Mouse (Mus musculus) embryonic facial prominence, embryonic 11.5 days (tissue): Measurements from ENCODE around the gene Taok3. TPM values are rescaled to one million over a fixed set of nuclear protein-coding genes. Genes with fewer than 3 reads are reported as not detected.

Experiments used
- ATAC-seq: fragments of 200-750 bp; cut with Nextera tagmentation; replicated peaks from 2 replicates; pipeline ENCODE4 v1.8.0; 2017; ENCODE audit warnings: low read depth; ENCODE audit not compliant: insufficient number of reproducible peaks, low FRiP score, low TSS enrichment
- DNase-seq: peaks from one replicate; pipeline ENCODE4 v3.0.0-alpha.2; 2015; ENCODE audit warnings: low spot score
- H3K27ac ChIP-seq: fragments of 300-500 bp; sonication (generic); replicated peaks from 2 replicates; pipeline ENCODE4 v1.5.1; 2014; ENCODE audit warnings: mild to moderate bottlenecking, low read depth, low read length, control low read depth
- H3K27me3 ChIP-seq: fragments of 300-500 bp; sonication (generic); 2 replicates; pipeline ENCODE4 v1.6.1; 2014; ENCODE audit warnings: mild to moderate bottlenecking, low read length, moderate library complexity, mixed read lengths; ENCODE audit not compliant: control insufficient read depth, insufficient read depth
- H3K36me3 ChIP-seq: fragments of 300-500 bp; sonication (generic); replicated peaks from 2 replicates; pipeline ENCODE4 v1.6.1; 2014; ENCODE audit warnings: low read depth, mild to moderate bottlenecking, low read length, moderate library complexity, mixed read lengths; ENCODE audit not compliant: control insufficient read depth, insufficient read depth
- H3K4me1 ChIP-seq: fragments of 300-500 bp; sonication (generic); 2 replicates; pipeline ENCODE4 v1.6.1; 2014; ENCODE audit warnings: low read length, mixed read lengths; ENCODE audit not compliant: control insufficient read depth, insufficient read depth
- H3K4me2 ChIP-seq: fragments of 300-500 bp; sonication (generic); 2 replicates; pipeline ENCODE4 v1.6.1; 2014; ENCODE audit warnings: low read depth, mild to moderate bottlenecking, control low read depth, low read length, moderate library complexity
- H3K4me3 ChIP-seq: fragments of 300-500 bp; sonication (generic); 2 replicates; pipeline ENCODE4 v1.5.1; 2014; ENCODE audit warnings: low read depth, low read length, control low read depth
- H3K9ac ChIP-seq: fragments of 300-500 bp; sonication (generic); replicated peaks from 2 replicates; pipeline ENCODE4 v1.6.1; 2014; ENCODE audit warnings: mild to moderate bottlenecking, control low read depth, low read length
- H3K9me3 ChIP-seq: fragments of 300-500 bp; sonication (generic); replicated peaks from 2 replicates; pipeline ENCODE4 v1.6.1; 2016; ENCODE audit warnings: mild to moderate bottlenecking, low read length, inconsistent platforms, mixed read lengths; ENCODE audit not compliant: control insufficient read depth
- WGBS: fragments of 180-500 bp; shearing (Covaris S2); extraction: QIAGEN DNeasy Blood & Tissue Kit; methylation state at CpG from one replicate; pipeline ENCODE4 v1.1.7; 2014; 5-methylcytosine and 5-hydroxymethylcytosine counted together
- polyA plus RNA-seq: library from polyadenylated mRNA; unstranded; fragments of >200 nt; fragmentation: Nextera tagmentation; extraction: Ambion mirVana; gene quantifications from 2 replicates; pipeline ENCODE4 v1.2.1, GENCODE M21; 2014

The Taok3 gene
- polyA plus RNA-seq, 1 experiment from 2014 or later, result 12.0 TPM

DNA sequence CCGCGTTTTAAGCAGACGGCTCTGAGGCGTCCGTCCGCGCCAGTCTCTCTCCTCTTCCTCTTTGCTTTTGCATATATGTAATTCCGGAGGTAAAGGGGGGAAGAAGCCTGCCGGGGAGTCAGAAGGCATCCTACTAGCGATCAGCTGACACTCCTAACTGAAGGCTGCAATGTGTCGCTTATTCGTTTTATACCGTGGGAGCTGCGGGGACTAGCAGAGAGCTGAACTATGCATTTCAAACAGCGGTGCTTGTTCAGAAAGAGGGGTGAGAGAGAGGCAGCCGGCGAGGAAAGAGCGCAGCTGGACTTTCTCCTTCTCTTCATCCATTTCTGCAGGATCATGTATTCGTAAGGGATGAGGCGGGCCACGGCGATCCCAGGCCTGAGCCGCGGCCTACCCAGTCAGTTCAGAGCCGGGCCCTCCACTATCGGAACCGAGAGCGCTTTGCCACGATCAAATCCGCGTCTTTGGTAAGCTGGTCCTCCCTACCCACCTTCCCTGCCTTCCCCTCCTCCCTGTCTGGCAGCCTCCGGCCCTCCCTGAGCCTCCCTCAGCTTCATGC is 120.9 kb downstream of the Taok3 start:
- Histone ChIP-seq H3K36me3 (no peaks in the 10 kb centered on the region), H3K9ac (peak overlapping the region; percentile 46; the same call in 1 of the 2 replicates), H3K4me3 (peak overlapping the region; percentile 29), H3K27ac (no peak overlapping the region), H3K27me3 (no peaks in the 10 kb centered on the region), H3K9me3 (no peaks in the 10 kb centered on the region), H3K4me1 (no peaks in the 10 kb centered on the region), H3K4me2 (peak overlapping the region; percentile 58)
- WGBS, result 1% methylated on average over 32 of the region's 32 CpGs
- DNase-seq (peak; percentile 33), ATAC-seq (no peak)

DNA sequence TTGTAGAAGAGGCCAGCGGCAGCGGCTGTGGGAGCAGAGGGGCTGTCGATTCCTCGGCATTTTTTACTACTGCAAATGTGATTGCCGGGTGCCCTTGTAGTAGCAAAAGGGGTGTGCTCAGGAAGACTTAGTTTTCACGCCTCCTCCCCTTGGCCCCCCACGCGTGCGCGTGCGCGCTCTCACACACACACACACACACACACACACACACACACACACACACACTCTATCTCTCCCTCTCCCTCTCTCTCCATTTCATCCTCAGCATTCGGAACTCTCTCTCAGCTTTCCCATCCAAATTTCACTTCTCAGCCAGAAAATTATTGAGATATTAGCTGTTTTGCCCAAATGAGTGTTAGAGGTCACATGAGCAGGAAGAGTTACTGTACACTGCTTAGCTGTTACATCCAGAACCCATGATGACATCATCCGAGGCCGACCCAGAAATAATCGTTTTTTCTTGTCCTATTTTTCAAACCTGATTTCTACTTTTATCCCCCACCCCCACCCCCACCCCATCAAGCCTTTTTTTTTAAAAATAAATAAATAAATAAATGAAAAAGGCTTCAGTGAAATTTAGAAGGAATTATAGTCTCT is 122.1 kb downstream of the Taok3 start:
- H3K9me3 ChIP-seq, result no peaks in the 10 kb centered on the region
- H3K27ac ChIP-seq, result no peak overlapping the region
- no peak overlapping the region for H3K4me2 ChIP-seq
- H3K27me3 ChIP-seq, result no peaks in the 10 kb centered on the region
- 73% methylated on average over 16 of the region's 16 CpGs for WGBS
- H3K4me1 ChIP-seq, result no peaks in the 10 kb centered on the region
- no peak overlapping the region for H3K4me3 ChIP-seq
- H3K36me3 ChIP-seq, result no peaks in the 10 kb centered on the region
- no peak overlapping the region for H3K9ac ChIP-seq
- no peak for ATAC-seq
- no peak for DNase-seq

DNA sequence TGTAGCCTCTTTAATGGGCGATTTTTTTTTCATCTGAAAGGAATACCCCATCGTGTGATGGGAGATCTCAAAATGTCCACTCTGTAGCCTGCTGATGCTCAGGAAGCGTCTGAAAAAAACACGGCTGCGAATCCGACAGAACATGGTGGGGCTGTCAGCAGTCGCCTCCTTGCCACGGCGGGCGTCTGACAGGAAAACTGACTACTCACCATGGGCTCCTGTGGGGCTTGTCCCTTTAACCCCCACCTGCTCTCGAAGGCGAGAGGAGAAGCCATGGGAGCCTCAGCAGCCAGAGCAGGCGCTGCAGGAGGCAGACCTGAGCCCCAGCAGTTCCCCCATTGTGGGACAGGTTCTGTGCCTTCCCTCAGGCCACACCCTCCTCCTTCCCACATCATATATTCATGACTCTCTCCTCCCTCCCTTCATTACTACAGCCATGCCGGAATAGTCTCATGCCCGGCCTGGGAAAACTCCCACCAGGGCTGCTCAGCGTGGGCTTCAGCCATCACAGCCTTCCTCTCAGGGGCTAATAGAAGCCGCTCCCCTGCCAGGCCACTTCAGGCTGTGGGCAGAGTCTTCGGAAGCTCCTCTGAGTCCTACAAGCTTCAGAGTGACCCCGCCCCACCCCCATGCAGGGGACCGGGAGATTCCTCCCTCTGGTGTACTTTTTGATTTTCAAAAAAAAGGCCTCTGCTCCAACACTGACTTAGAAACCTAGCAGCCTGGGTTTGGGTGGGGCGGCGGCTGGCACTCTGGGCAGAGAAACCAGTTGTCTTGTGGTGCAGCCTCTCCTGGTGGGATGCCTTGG is 122.9 kb downstream of the Taok3 start:
- H3K27ac ChIP-seq, result no peak overlapping the region
- no peaks in the 10 kb centered on the region for H3K27me3 ChIP-seq
- H3K9ac ChIP-seq, result no peak overlapping the region
- 21% methylated on average over 22 of the region's 22 CpGs for WGBS
- peak; percentile 5 for DNase-seq
- H3K4me1 ChIP-seq, result no peaks in the 10 kb centered on the region
- H3K4me3 ChIP-seq, result no peak overlapping the region
- H3K4me2 ChIP-seq, result peak overlapping the region; percentile 28; the same call in 1 of the 2 replicates
- no peaks in the 10 kb centered on the region for H3K9me3 ChIP-seq
- H3K36me3 ChIP-seq, result no peaks in the 10 kb centered on the region
- ATAC-seq, result no peak

DNA sequence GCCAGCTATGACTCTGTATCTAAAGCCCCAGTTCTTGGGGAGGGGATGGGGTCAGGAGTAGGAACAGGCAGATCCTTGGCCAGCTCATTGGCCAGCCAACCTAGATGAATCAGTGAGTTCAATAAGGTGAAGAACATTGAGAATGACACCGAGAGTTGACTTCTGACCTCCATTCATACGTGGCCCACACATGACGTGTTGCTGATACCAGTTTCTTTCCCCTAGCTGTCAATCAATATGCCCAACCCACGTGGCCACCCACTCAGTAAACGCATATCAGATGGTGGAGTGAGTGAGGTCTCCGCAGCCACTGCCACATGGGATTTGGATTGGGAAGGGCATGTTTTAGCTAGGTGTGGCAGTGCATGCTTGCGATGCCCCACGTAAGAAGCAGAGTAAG is 125.2 kb downstream of the Taok3 start:
- H3K4me2 ChIP-seq, result no peak overlapping the region
- H3K36me3 ChIP-seq, result no peaks in the 10 kb centered on the region
- ATAC-seq (no peak), DNase-seq (peak; percentile 7)
- no peak overlapping the region for H3K4me3 ChIP-seq
- H3K9ac ChIP-seq, result no peak overlapping the region
- H3K9me3 ChIP-seq, result no peaks in the 10 kb centered on the region
- H3K27me3 ChIP-seq, result no peaks in the 10 kb centered on the region
- 67% methylated on average over 8 of the region's 8 CpGs for WGBS
- no peaks in the 10 kb centered on the region for H3K4me1 ChIP-seq
- no peak overlapping the region for H3K27ac ChIP-seq

DNA sequence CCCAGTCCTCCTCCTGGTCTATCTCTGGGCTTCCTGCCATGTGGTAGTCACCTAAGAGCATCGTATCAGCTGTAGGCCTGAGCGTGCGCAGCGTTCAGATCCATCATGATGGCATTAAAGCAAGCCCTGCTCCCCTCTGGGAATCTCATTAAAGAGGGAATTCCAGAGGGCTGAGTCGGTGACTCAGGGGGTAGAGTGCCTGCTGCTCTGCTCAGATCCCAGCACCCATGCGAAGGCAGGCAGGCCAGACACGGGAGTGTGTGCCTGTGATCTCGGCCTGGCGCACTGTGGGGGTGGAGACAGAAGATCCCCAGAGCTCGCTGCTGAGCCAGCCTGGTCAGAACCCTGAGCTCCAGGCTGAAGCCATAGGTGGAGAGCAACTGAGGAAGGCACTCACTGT is 128.4 kb downstream of the Taok3 start:
- Histone ChIP-seq H3K4me1 (no peaks in the 10 kb centered on the region), H3K4me2 (no peak overlapping the region), H3K9me3 (no peaks in the 10 kb centered on the region), H3K27me3 (no peaks in the 10 kb centered on the region), H3K36me3 (no peaks in the 10 kb centered on the region), H3K9ac (no peak overlapping the region), H3K27ac (no peak overlapping the region), H3K4me3 (no peak overlapping the region)
- no peak for DNase-seq
- ATAC-seq, result no peak
- 34% methylated on average over 10 of the region's 10 CpGs for WGBS

DNA sequence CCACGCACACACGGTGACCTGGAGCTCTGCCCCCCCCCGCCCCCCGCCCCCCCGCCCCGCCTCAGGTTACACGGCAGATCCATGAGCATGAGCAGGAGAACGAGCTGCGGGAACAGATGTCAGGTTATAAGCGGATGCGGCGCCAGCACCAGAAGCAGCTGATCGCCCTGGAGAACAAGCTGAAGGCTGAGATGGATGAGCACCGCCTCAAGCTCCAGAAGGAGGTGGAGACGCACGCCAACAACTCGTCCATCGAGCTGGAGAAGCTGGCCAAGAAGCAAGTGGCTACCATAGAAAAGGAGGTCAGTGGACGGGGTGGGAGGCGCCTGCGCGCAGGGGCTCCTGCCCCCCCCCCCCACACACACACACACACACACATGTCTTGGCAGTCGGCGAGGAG is 130.9 kb downstream of the Taok3 start:
- no peak for ATAC-seq
- 70% methylated on average over 22 of the region's 24 CpGs for WGBS
- Histone ChIP-seq H3K9ac (no peak overlapping the region), H3K4me3 (no peak overlapping the region), H3K4me2 (no peak overlapping the region), H3K27me3 (no peaks in the 10 kb centered on the region), H3K36me3 (no peaks in the 10 kb centered on the region), H3K27ac (no peak overlapping the region), H3K4me1 (no peaks in the 10 kb centered on the region), H3K9me3 (no peaks in the 10 kb centered on the region)
- no peak for DNase-seq

DNA sequence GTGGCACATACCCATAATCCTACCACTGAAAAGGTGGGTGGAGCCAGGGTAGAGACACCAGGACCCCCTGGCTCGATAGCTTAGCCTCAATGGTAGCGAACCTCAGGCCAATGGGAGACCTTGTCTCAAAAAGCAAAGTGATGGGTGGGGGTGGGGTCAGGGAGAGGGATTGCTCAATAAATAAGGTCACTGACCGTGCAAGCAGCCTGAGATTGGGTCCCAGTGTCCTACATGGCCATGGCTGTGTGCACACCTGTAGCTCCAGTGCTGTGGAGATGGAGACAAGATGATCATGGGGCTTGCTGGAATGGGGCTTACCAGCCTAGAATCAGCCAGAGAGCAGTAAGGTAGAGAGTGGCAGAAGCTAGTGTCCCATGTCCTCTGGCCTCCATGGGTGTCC is 131.8 kb downstream of the Taok3 start:
- no peak overlapping the region for H3K27ac ChIP-seq
- H3K4me1 ChIP-seq, result no peaks in the 10 kb centered on the region
- WGBS, result 82% methylated on average over 3 of the region's 3 CpGs
- no peaks in the 10 kb centered on the region for H3K36me3 ChIP-seq
- H3K9ac ChIP-seq, result no peak overlapping the region
- H3K27me3 ChIP-seq, result no peaks in the 10 kb centered on the region
- no peak for ATAC-seq
- H3K4me3 ChIP-seq, result no peak overlapping the region
- H3K4me2 ChIP-seq, result no peak overlapping the region
- H3K9me3 ChIP-seq, result no peaks in the 10 kb centered on the region
- no peak for DNase-seq

DNA sequence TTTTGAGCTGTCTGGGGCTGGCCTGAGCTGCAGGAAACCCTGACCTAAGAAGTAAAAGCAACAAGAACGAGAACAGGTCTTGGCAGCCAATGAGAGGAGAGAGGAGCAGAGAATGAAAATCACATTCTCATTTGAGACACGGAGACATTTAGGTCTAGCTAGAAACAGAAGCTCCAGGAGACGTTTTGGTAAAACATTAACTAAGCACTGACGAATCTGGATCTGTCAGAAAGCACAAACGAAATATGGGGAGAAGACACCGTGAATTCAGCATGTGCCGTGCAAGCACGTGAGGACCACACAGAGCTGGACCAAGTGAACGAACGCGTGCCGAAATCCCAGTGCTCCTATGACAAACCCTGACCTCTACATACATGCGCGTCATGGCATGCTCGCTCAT is 138.3 kb downstream of the Taok3 start:
- DNase-seq (no peak), ATAC-seq (no peak)
- Histone ChIP-seq H3K9ac (no peak overlapping the region), H3K4me2 (no peak overlapping the region), H3K9me3 (no peaks in the 10 kb centered on the region), H3K4me3 (no peak overlapping the region), H3K36me3 (no peaks in the 10 kb centered on the region), H3K4me1 (no peaks in the 10 kb centered on the region), H3K27me3 (no peaks in the 10 kb centered on the region), H3K27ac (no peak overlapping the region)
- WGBS, result 92% methylated on average over 15 of the region's 15 CpGs
